ENCODE assay signal across 10 mouse cellular contexts in the genomic region with DNA sequence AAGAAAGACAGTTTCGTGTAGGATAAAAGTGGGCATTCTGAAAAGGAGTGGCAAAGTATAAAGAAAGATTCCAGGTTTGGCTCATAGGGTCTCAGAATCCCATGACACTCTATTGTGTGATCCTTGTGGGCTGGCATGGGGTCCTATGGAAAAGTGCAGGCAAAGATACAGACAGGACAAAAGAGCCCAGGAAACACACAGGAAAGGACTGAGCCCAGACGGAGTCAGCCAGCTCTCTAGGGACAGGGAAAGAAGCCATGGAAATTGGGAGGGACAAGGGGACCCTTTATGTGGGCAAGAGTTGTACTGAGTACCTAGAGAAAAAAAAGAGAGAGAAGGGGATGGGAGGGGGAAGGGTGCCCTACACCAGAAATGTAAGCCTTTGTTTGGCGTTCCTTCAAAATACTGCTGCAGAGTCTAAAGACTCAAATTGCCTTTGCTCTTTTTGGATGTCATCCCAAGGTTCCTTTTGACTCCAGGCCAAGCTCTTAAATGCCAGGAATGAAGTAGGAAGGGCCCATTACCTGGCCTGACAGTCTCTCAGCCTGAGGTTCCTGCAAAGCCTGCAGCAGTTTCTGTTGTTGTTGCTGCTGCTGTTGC.
DNase-seq lines count a peak whose midpoint lies in the region; ATAC-seq and TF ChIP-seq lines count a peak whose summit lies in the region.
"Had no signal": no experiment of that assay in that cellular context is flagged by ENCODE, and none has a peak within 500 bp of the region (broad histone marks: within the 10 kb centered on the region; RNA-seq: fewer than 3 reads in every experiment).

No protein-coding gene starts in this region.

- DNase-seq in heart, adult 18-20 months = peak; percentile 38 to 43
- DNase-seq in Muller cell, postnatal 12 days (ENCODE audit: inconsistent ontology term) = peak; percentile 22
- DNase-seq in brain, adult 2 months (ENCODE audit: low read depth, low spot score) = peak; percentile 82
- peak; percentile 60 for DNase-seq in gonadal fat pad, adult 2 months (ENCODE audit: low read depth)
- DNase-seq in right cerebral cortex, postnatal 25 days = no peak
- DNase-seq in stomach, postnatal 0 days (ENCODE audit: low spot score) = no peak
- no peak for DNase-seq in left cerebral cortex, adult 8-10 months (ENCODE audit: low spot score in 2 of 2)
- DNase-seq: gastrocnemius, postnatal 36 days had no signal

- no peaks in the 10 kb centered on the region for H3K36me3 ChIP-seq in heart, embryonic 11.5 days (ENCODE audit: control insufficient read depth, insufficient read depth, low read length)
- no peaks in the 10 kb centered on the region; the same call in 1 of the 2 replicates for H3K36me3 ChIP-seq in stomach, postnatal 0 days (ENCODE audit: control insufficient read depth, insufficient read depth, low read length)
- H3K36me3 ChIP-seq: neural tube, embryonic 15.5 days had no signal

- H3K4me1 ChIP-seq in heart, embryonic 11.5 days (ENCODE audit: control insufficient read depth, insufficient read depth, low read length) = no peaks in the 10 kb centered on the region
- no peaks in the 10 kb centered on the region for H3K4me1 ChIP-seq in stomach, postnatal 0 days (replicated peaks; ENCODE audit: control insufficient read depth, insufficient read depth)

- 82% methylated on average over 3 of the region's 3 CpGs for WGBS in heart, embryonic 11.5 days (ENCODE audit: insufficient replicate concordance)
- WGBS in stomach, postnatal 0 days = 65% methylated on average over 3 of the region's 3 CpGs

- no peak for TF ChIP-seq CTCF in stomach, postnatal 0 days (IDR thresholded peaks at IDR 0.05; ENCODE audit: low read depth)

- no peaks in the 10 kb centered on the region for H3K9me3 ChIP-seq in heart, embryonic 11.5 days (replicated peaks; ENCODE audit: control insufficient read depth, low read length)
- no peaks in the 10 kb centered on the region for H3K9me3 ChIP-seq in stomach, postnatal 0 days (ENCODE audit: control insufficient read depth, low read length)
- H3K9me3 ChIP-seq: neural tube, embryonic 15.5 days had no signal

- no peak for ATAC-seq in heart, embryonic 11.5 days (replicated peaks; ENCODE audit: insufficient number of reproducible peaks, low FRiP score, low TSS enrichment)
- no peak for ATAC-seq in stomach, postnatal 0 days (ENCODE audit: low FRiP score, low TSS enrichment)

- no peaks in the 10 kb centered on the region for H3K27me3 ChIP-seq in heart, embryonic 11.5 days (ENCODE audit: control insufficient read depth, insufficient read depth, low read length)
- H3K27me3 ChIP-seq in stomach, postnatal 0 days (ENCODE audit: control insufficient read depth, insufficient read depth, low read length) = no peaks in the 10 kb centered on the region
- H3K27me3 ChIP-seq: neural tube, embryonic 15.5 days had no signal

- no peak overlapping the region for H3K27ac ChIP-seq in heart, embryonic 11.5 days (ENCODE audit: low read depth, low read length)
- no peak overlapping the region for H3K27ac ChIP-seq in stomach, postnatal 0 days (replicated peaks)
- H3K27ac ChIP-seq: neural tube, embryonic 15.5 days had no signal

- H3K4me2 ChIP-seq in heart, embryonic 11.5 days = no peak overlapping the region
- H3K4me2 ChIP-seq in stomach, postnatal 0 days (replicated peaks; ENCODE audit: low read depth) = no peak overlapping the region
- H3K4me2 ChIP-seq: neural tube, embryonic 15.5 days had no signal

- no peak for TF ChIP-seq EP300 in stomach, postnatal 0 days (optimal IDR thresholded peaks at IDR 0.05)

- no peak overlapping the region for H3K4me3 ChIP-seq in heart, embryonic 11.5 days (ENCODE audit: low read depth, low read length)
- no peak overlapping the region for H3K4me3 ChIP-seq in stomach, postnatal 0 days (ENCODE audit: low read depth, low read length)
- H3K4me3 ChIP-seq: neural tube, embryonic 15.5 days had no signal

- no peak overlapping the region for H3K9ac ChIP-seq in heart, embryonic 11.5 days (ENCODE audit: low read depth, low read length)
- no peak overlapping the region for H3K9ac ChIP-seq in stomach, postnatal 0 days (ENCODE audit: low read length)
- H3K9ac ChIP-seq: neural tube, embryonic 15.5 days had no signal

Comparison
In these comparisons a context has a peak if more than half of its experiments do, and no peak if none do; other contexts are left out.
1. DNase-seq: peak in heart, adult 18-20 months (2 of 2), Muller cell, postnatal 12 days (single experiment), brain, adult 2 months (single experiment) and gonadal fat pad, adult 2 months (single experiment); none in right cerebral cortex, postnatal 25 days (single experiment), stomach, postnatal 0 days (single experiment) and left cerebral cortex, adult 8-10 months (0 of 2).